Mouse (Mus musculus): ENCODE data around the gene Agrp. TPM values are rescaled to one million over a fixed set of nuclear protein-coding genes. Genes with fewer than 3 reads are reported as not detected.

Agrp gene
- polyA plus RNA-seq, 1 experiment, result not detected

GRCm38 (mm10) chr8:105563871-105564270, 73.3 kb downstream of the Agrp start:
- Histone ChIP-seq H3K27me3 (ENCODE audit: control insufficient read depth, insufficient read depth, low read length, poor library complexity, severe bottlenecking) (no peaks in the 10 kb centered on the region), H3K4me3 (ENCODE audit: low read depth, low read length) (no peak overlapping the region), H3K4me1 (ENCODE audit: control insufficient read depth, insufficient read depth, low read length) (no peaks in the 10 kb centered on the region), H3K27ac (ENCODE audit: insufficient read depth, low read length) (no peak overlapping the region), H3K9me3 (replicated peaks; ENCODE audit: control insufficient read depth, insufficient read depth, low read length, poor library complexity, severe bottlenecking) (no peaks in the 10 kb centered on the region), H3K9ac (ENCODE audit: low read depth, poor library complexity, severe bottlenecking) (no peak overlapping the region), H3K36me3 (ENCODE audit: control insufficient read depth, insufficient read depth, low read length, poor library complexity, severe bottlenecking) (no peaks in the 10 kb centered on the region; the same call in 1 of the 2 replicates)
- TF ChIP-seq POLR2A (IDR thresholded peaks at IDR 0.05; ENCODE audit: insufficient read depth, low read length), result no peak
- no peak for TF ChIP-seq CTCF (IDR thresholded peaks at IDR 0.05; ENCODE audit: low read depth, low read length)
- TF ChIP-seq EP300 (IDR thresholded peaks at IDR 0.05; ENCODE audit: insufficient read depth, low read depth, low read length), result no peak

GRCm38 (mm10) chr8:105562863-105563262, 74.3 kb downstream of the Agrp start:
- Histone ChIP-seq H3K27ac (ENCODE audit: insufficient read depth, low read length) (no peak overlapping the region), H3K36me3 (ENCODE audit: control insufficient read depth, insufficient read depth, low read length, poor library complexity, severe bottlenecking) (no peaks in the 10 kb centered on the region; the same call in 1 of the 2 replicates), H3K9me3 (replicated peaks; ENCODE audit: control insufficient read depth, insufficient read depth, low read length, poor library complexity, severe bottlenecking) (no peaks in the 10 kb centered on the region), H3K4me1 (ENCODE audit: control insufficient read depth, insufficient read depth, low read length) (no peaks in the 10 kb centered on the region), H3K27me3 (ENCODE audit: control insufficient read depth, insufficient read depth, low read length, poor library complexity, severe bottlenecking) (no peaks in the 10 kb centered on the region), H3K9ac (ENCODE audit: low read depth, poor library complexity, severe bottlenecking) (no peak overlapping the region), H3K4me3 (ENCODE audit: low read depth, low read length) (no peak overlapping the region)
- TF ChIP-seq EP300 (IDR thresholded peaks at IDR 0.05; ENCODE audit: insufficient read depth, low read depth, low read length) (no peak), POLR2A (IDR thresholded peaks at IDR 0.05; ENCODE audit: insufficient read depth, low read length) (no peak)

GRCm38 (mm10) chr8:105555230-105555629, 82.0 kb downstream of the Agrp start:
- Histone ChIP-seq H3K27me3 (ENCODE audit: control insufficient read depth, insufficient read depth, low read length, poor library complexity, severe bottlenecking) (no peaks in the 10 kb centered on the region), H3K4me1 (ENCODE audit: control insufficient read depth, insufficient read depth, low read length) (no peaks in the 10 kb centered on the region), H3K36me3 (ENCODE audit: control insufficient read depth, insufficient read depth, low read length, poor library complexity, severe bottlenecking) (no peaks in the 10 kb centered on the region; the same call in 1 of the 2 replicates), H3K27ac (ENCODE audit: insufficient read depth, low read length) (no peak overlapping the region; the same call in 1 of the 2 replicates), H3K9me3 (replicated peaks; ENCODE audit: control insufficient read depth, insufficient read depth, low read length, poor library complexity, severe bottlenecking) (no peaks in the 10 kb centered on the region), H3K4me3 (ENCODE audit: low read depth, low read length) (no peak overlapping the region), H3K9ac (ENCODE audit: low read depth, poor library complexity, severe bottlenecking) (no peak overlapping the region)
- TF ChIP-seq POLR2A (IDR thresholded peaks at IDR 0.05; ENCODE audit: insufficient read depth, low read length) (no peak), EP300 (IDR thresholded peaks at IDR 0.05; ENCODE audit: insufficient read depth, low read depth, low read length) (0 out of 2 replicates have a peak, but pooled peaks have one; percentile 55), CTCF (IDR thresholded peaks at IDR 0.05; ENCODE audit: low read depth, low read length) (no peak)

GRCm38 (mm10) chr8:105554087-105554486, 83.1 kb downstream of the Agrp start:
- no peaks in the 10 kb centered on the region for H3K4me1 ChIP-seq (ENCODE audit: control insufficient read depth, insufficient read depth, low read length)
- H3K4me3 ChIP-seq (ENCODE audit: low read depth, low read length), result no peak overlapping the region
- H3K9me3 ChIP-seq (replicated peaks; ENCODE audit: control insufficient read depth, insufficient read depth, low read length, poor library complexity, severe bottlenecking), result no peaks in the 10 kb centered on the region
- no peaks in the 10 kb centered on the region for H3K27me3 ChIP-seq (ENCODE audit: control insufficient read depth, insufficient read depth, low read length, poor library complexity, severe bottlenecking)
- no peaks in the 10 kb centered on the region for H3K36me3 ChIP-seq (ENCODE audit: control insufficient read depth, insufficient read depth, low read length, poor library complexity, severe bottlenecking)
- H3K27ac ChIP-seq (ENCODE audit: insufficient read depth, low read length), result no peak overlapping the region
- TF ChIP-seq POLR2A (IDR thresholded peaks at IDR 0.05; ENCODE audit: insufficient read depth, low read length), result no peak
- peak; percentile 84 for TF ChIP-seq CTCF (IDR thresholded peaks at IDR 0.05; ENCODE audit: low read depth, low read length)
- no peak for TF ChIP-seq EP300 (IDR thresholded peaks at IDR 0.05; ENCODE audit: insufficient read depth, low read depth, low read length)
- no peak overlapping the region for H3K9ac ChIP-seq (ENCODE audit: low read depth, poor library complexity, severe bottlenecking)

GRCm38 (mm10) chr8:105552824-105553223, 84.4 kb downstream of the Agrp start:
- Histone ChIP-seq H3K4me3 (ENCODE audit: low read depth, low read length) (no peak overlapping the region), H3K27ac (ENCODE audit: insufficient read depth, low read length) (no peak overlapping the region)
- no peak for TF ChIP-seq POLR2A (IDR thresholded peaks at IDR 0.05; ENCODE audit: insufficient read depth, low read length)

GRCm38 (mm10) chr8:105552032-105552431, 85.2 kb downstream of the Agrp start:
- no peaks in the 10 kb centered on the region for H3K4me1 ChIP-seq (ENCODE audit: control insufficient read depth, insufficient read depth, low read length)
- H3K4me3 ChIP-seq (ENCODE audit: low read depth, low read length), result no peak overlapping the region
- no peaks in the 10 kb centered on the region for H3K9me3 ChIP-seq (replicated peaks; ENCODE audit: control insufficient read depth, insufficient read depth, low read length, poor library complexity, severe bottlenecking)
- H3K36me3 ChIP-seq (ENCODE audit: control insufficient read depth, insufficient read depth, low read length, poor library complexity, severe bottlenecking), result no peaks in the 10 kb centered on the region
- no peak overlapping the region for H3K27ac ChIP-seq (ENCODE audit: insufficient read depth, low read length)
- H3K27me3 ChIP-seq (ENCODE audit: control insufficient read depth, insufficient read depth, low read length, poor library complexity, severe bottlenecking), result no peaks in the 10 kb centered on the region
- H3K9ac ChIP-seq (ENCODE audit: low read depth, poor library complexity, severe bottlenecking), result no peak overlapping the region
- TF ChIP-seq CTCF (IDR thresholded peaks at IDR 0.05; ENCODE audit: low read depth, low read length) (no peak), POLR2A (IDR thresholded peaks at IDR 0.05; ENCODE audit: insufficient read depth, low read length) (no peak), EP300 (IDR thresholded peaks at IDR 0.05; ENCODE audit: insufficient read depth, low read depth, low read length) (no peak)

More at GRCm38 (mm10) chr8:105552824-105553223, 84.4 kb downstream of the Agrp start:
- Histone ChIP-seq H3K9ac (ENCODE audit: low read depth, poor library complexity, severe bottlenecking) (no peak overlapping the region), H3K9me3 (replicated peaks; ENCODE audit: control insufficient read depth, insufficient read depth, low read length, poor library complexity, severe bottlenecking) (no peaks in the 10 kb centered on the region), H3K27me3 (ENCODE audit: control insufficient read depth, insufficient read depth, low read length, poor library complexity, severe bottlenecking) (no peaks in the 10 kb centered on the region), H3K36me3 (ENCODE audit: control insufficient read depth, insufficient read depth, low read length, poor library complexity, severe bottlenecking) (no peaks in the 10 kb centered on the region), H3K4me1 (ENCODE audit: control insufficient read depth, insufficient read depth, low read length) (no peaks in the 10 kb centered on the region)
